Mouse (Mus musculus) testis, postnatal 10 days (tissue): ENCODE measurements at regions not wholly inside any gene's neighbourhood (a gene's known extent, or its start where the extent isn't known, plus 50 kb on each side); places are given as distances from the start of the nearest gene placed in this dataset.
A peak's percentile ranks its signal among the peaks of the same experiment; 100 is the strongest.
"Not testable (repeated sequence)": the region's sequence is repeated elsewhere in the genome, so short reads cannot be mapped to it uniquely, and the experiment has no call there.

ENCODE experiments used
- DNase-seq: peaks from one replicate; pipeline ENCODE4 v3.0.0; 2021; ENCODE audit warnings: low spot score

DNA sequence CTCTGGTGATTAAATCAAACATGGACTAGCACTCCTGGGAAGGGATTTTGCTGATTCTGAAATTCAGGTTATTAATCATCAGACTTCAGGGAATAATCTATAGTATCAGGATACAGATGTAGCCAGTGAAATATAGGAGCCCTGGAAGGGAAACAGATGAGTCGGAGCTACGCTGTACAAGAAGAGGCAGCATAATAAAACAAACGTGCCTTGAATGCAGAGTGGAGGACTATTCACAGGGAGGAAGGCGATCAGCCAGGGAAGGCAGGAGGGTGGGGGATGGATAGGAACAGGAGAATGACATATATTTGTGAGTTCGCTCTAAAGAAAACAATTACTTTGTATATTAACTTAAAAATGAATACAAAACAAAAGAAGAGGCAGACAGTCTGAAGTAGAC is 286.6 kb upstream of the Got2 start:
- DNase-seq: no peak

DNA sequence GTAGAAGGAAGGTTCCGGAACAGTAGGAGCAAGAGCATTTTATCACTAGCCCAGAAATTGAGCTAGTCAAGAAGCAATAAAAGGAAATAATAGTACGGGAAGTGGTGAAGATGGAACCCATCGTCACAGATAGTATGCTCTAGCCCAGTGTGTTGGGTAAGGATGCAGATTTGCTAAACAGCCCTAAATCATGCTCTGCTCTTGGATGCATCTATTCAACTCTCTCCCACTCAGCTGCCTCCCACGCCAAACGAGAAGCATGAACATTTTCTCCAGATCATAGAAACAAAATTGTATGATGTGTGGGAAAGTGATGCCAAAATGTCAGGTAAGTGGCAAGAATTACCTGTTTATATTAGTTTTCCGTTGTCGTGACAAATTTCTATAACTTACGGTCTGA is 276.6 kb upstream of the Got2 start:
- DNase-seq: no peak

DNA sequence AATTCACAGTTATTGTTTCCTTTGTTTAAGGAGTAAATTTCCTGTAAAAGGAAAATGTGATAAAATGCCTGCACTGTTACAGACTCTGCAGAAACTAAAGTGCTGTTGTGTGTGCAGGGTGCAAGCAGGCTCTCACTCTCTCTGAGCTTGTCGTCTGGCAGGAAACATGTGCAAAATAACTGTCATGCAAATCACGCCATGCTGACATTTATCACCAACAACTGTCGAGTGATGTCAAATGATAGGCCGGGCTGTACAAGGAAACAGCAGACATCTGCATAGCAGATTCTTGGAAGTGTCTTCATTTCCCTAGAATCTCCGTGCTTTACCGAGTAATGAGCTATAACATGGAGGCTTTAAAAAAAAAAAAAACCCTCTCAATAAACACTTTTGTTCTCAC is 271.6 kb upstream of the Got2 start:
- no peak for DNase-seq

DNA sequence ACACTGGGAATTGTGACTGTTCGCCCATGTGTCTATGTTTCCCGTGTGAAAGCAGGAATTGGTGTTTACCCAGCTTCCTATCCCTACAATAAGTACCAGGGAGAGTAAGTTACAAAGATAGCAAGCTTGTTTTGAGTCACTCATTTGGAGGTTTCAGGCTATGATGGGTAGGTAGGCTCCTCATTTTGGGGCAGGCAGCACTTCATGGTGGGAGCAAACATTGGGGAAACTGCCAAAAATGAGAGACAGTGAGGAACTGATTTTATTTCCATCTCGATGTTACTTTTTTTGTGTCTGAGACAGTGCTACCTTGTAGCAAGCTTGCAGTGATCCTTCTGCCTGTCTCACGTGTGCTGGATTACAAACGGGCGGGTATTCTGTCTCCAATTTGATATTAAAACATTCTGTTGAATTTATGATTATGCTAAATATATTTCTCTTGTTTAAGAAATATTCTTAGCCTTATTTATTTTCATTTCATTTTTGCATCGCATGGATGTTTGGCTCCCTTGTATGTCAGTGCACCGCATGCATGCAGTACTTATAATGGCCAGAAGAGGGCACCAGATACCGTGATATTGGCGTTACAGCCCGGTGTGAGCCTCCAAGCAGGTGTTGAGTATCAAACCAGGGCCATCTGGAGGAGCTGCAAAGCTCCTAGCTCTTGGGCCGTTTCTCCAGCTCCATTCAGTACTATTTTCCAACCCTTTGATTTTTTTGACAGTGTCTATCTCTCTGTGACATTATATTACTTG is 264.3 kb upstream of the Got2 start:
- peak; percentile 81 for DNase-seq

DNA sequence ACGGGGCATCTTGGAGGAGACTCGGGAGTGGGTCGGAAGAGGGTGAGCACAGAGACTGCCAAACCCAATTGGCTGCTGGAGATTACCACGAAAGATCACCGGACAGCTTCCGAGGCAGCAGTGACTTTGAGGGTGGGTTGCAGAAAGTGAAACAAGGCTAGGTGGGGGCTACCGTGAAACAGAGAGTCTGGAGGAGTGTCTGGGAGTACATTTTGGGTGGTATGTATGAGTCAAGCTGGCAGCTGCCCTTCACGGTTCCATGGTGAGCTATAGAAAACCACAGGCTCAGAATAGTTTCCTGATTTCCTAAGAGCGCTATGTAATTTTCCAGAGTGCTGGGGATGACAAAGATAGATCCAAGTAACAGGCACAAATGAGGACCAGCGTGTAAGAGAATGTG is 263.7 kb upstream of the Got2 start:
- DNase-seq: no peak

DNA sequence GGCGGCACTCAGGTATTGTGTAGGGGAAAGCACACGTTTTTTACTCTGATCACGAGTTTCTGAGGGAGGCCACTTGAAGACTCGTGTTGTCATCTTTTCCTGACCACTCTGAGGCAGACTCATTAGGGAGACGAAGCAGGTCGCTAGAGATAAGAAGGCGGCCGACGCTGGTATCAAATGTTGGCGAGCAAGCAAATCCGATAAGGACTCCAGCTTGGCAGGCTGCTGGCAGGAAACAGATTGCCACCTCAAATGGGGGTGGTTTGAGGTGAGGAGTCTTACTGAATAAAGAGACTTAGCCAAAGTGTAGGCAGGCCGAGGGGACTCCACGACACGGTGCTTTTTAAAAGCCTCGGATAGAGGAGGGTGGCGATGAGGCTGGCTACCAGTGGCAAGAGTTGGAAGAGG is 262.7 kb upstream of the Got2 start:
- DNase-seq: no peak

DNA sequence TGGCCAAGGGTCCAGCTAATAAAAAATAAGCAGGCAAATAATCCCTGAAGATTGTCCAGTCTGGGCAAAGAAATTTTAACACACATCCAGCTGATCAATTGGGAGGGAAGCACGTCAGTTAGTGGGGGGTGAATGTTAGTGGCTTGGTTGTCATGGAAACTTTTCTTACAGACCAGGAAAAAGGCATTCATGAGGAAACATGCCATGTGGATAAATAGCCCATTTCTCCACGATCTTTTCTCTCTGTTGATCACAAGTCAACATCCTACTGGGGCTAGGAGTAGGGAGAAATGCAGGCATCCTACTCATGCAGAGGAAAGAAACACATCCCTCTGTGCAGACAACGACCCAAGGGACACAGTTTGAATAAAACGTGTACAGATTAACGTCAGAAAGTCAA is 243.8 kb upstream of the Got2 start:
- DNase-seq: no peak

DNA sequence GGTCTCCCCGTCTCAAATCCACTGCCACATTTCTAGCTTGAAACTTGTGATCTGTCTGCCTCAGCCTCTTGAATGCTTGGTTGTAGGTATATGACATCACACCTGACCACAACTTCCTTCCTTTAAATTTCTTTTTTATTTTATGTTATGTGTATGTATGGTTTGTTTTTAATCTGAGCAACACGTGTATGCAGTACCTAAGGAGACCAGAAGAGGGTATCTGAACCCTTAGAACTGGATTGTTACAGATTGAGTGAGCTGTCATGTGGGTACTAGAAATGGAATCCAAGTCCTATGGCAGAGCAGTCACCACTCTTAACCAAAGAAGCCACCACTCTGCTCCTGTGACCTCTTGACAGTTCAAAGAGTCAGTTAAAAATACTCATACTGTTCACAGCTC is 240.0 kb upstream of the Got2 start:
- DNase-seq: no peak

DNA sequence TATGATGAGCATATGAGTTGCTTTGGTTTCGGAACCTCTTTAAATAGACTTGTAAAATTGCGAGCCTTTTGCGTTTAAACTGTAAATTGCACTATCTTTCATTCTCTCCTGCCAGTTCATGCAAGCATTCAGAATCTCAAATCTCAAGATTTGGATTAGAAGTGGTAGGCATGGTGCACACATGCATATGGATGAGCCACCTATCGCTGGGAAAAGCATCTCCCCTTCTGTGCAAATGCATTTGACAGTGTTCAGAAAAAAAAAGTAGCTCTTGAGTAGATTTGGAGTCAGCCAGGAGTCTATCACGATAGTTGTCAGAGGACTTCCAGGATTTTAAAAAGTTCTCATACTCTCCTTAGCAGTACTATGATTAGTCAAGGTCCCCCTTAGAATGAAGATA is 212.5 kb upstream of the Got2 start:
- no peak for DNase-seq

DNA sequence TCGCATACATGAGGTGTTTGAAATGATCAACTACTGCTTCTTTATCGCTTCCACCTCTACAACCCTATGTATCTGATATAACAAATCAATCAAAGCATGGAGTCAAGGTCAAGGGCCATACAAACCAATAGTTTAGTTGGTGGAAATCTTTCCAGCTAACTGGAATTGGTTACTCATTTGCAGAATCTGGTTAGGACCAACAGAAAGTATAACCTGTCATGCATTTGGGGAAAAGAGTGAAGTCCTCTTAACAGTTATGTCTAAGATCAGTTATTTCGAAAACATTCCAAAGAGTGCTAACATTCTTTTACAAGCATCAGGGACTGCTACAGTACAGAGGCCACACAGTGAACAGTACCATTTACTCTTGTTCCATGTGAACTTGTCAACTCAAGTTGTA is 204.6 kb upstream of the Got2 start:
- no peak for DNase-seq

DNA sequence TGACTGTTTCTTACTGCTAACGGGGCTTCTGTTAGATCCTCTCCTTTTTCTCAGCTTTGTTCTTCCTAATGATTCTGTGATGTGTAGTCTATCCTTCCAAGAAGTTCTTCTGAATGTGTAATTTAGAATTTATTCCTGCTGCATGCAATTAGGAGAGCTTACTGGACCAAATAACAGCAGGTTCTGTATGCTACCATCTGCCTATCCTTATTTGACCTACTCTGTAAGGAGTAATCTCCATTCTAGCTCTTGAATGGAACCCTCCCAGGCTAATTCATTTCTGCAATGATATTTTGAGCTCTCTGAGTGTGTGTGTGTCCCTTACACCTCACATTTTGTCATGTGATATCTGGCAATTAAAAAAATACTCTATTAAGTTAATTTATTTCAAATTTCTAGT is 201.9 kb upstream of the Got2 start:
- DNase-seq: no peak

DNA sequence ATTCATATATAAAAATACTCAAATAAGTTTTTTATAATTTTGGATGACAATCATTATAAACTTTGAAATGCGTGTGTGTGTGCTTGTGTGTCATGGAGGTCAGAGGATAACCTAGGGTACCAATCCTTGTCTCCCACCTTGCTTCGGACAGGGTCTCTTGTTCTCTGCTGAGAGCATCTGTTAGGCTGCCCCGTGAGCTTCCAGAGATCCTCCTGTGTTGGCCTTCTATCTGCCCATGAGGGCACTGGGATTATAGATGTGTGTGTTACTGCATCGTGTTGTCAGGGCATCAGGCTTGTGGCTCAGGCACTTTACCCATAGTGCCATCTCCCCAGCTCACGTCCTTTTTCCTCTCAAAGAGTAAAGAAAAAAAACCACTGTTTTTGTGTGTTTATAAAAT is 180.0 kb upstream of the Got2 start:
- DNase-seq: no peak

DNA sequence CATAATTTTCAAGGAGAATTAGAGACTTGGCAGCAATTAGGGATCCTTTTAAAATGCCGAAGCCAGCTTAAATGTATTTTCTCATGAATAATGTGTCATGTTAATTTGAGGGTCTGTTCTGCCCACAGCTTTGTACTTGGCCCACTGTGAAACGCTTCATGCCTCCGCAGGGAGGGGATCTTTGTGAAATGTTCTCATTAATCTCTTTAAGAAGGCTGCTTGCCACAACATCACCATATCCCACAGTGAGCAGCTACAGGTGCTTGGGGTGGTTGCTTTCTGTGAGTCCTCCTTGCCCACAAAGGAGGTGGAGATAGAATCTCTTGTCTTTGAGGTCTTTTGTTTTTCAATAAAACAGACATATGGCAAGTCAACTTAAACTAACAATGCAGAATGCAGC is 159.3 kb upstream of the Got2 start:
- no peak for DNase-seq

DNA sequence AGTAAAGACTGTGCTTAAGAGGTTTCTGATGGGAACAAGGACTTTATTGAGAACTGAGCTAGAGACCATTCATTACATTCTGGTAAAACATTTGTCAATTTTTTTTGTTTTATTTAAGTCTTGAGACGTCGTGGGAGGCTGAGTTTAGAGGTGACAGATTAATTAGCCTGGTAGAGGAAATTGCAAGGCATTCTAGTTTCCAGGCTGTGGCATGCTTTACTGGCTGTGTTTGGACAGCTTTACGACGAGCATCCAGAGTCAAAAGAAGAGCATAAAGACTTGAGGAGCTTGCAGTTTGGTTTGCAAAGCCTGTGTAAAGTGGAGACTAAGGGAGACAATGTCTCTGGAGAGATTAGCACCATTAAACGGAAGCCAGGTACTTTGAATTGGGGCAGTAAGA is 154.0 kb upstream of the Got2 start:
- DNase-seq: no peak

DNA sequence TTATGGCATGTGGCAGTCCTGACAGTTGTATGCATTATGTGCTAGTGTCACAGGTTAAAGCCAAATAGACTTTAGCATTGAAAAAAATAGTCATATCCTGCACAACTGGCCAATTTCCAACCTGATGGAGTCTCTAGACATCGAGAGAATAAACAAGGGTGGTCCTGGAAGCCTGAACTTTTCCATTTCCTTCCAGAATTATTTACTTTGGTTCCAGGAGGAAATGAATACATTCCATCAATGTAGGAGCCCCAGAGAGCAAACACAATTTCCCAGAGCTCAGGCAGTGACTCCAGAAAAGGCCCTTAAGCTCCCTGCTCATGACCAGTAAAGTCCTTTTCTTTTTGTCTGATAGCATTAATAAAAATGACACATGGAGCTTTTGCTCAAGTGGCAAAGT is 151.9 kb upstream of the Got2 start:
- no peak for DNase-seq

DNA sequence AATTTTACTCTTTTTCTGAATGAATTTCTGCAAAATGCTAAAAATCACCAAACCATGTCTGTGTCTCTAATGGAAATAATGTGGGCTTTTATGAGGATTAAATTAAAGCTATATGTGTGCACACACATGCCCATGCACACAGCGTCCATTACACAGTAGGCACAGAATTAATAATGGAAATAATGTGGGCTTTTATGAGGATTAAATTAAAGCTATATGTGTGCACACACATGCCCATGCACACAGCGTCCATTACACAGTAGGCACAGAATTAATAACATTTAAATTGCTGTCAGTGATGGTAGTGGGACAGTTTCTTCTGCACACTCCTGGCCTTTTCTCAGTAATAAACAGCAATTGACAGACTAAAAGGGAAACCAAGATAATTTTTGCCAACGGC is 130.4 kb upstream of the Got2 start:
- not testable (repeated sequence) for DNase-seq

DNA sequence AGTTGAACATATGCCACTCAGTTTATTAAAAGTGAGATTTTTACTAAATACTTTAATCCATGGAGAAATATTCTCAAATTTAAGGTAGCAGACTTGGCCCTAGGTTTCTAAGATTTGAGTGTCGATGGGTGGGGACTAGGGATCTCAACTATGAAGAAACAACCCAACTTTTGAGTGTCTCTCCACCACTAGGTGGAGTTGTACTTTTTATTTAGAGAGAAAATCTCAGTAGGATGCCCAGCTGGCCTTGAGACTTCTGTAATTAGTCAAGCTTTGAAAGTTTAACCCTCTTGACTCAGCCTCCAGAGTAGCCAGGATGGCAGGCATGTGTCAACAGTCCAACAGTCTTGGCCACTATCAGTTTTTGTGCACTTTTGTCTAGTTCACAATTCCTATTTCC is 123.7 kb upstream of the Got2 start:
- DNase-seq: no peak

DNA sequence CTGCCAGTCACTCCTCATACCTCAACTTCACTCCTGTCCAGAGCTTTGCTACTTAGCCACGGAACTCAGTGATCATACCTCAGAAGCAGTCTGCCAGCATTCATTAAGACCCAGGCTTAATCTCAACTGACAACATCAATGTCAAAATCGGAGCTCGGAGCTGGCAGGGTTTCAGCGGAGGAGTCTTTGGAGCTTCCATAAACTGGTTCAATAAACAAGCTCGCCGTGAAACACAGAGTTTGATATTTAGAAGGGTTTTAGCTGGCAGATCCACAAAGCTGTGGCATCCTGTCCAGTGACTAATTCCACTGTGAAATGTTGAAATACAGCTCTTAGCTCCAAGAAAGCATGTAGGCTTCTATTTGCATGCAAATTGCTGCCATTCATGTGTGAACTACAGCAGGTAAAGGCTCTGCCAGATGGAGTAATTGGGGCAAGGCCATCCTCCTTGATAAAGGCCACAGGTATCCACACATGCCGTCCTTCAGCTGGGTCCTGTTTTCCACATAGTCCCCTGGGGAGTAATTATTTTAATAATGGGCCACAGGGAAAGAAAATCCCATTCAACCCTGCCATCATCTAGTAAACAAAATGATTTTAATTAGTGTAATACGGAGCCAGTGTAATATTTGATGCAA is 103.6 kb upstream of the Got2 start:
- DNase-seq: no peak

DNA sequence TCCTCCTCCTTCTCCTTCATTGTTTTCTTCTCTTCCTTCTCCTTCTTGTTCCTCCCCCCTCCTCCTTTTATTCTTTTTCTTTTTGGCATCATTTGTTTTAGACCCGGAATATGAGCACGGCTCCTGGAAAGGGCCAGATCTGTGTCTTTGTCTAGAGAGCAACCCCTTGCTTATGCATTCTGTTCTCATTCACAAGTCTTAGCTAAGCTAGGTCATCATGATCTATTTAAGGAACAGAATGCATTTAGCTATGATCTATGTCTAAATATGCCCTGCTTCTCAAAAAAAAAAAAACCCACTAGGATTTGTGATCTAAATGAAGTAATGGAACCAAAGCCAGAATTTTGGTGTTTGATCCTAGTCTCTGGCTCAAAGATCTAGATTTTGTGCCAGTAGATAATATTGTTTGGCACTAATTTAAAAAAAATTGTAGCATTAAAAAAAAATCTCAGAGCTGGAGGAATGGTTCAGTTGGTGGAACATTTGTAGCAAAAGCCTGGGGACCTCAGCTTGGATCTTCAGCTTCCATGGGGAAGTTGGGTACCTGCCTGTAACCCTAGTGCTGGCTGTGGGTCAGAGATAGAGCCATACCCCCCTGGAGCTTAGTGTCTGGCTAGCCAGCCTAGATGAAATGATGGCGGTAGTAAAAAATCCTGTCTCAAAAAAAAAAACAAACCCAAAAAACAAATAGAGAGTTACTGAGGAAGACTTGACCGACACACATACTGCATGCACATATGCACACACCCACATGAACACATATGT is 100.5 kb upstream of the Got2 start:
- DNase-seq: no peak

DNA sequence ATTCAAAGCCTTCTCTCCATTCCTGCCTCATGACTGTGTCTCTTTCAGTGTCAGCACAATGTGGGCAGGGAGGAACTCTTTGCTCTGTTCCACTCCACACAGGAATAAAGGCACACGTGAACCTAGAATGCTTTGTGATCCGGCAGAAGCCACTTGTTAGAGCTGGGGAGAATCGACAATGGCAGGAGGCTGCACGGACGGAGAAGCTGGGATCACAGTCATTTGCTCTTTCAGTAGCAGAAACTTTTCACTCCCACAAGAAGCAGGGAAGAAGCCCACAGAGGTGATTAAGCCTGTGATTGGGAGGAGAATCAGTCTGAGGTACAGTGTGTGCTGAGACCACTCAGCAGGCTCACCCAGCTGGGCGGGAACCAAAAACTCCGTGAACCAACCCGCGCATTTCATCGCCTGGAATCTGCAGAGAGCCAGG is 98.7 kb upstream of the Got2 start:
- DNase-seq: no peak

DNA sequence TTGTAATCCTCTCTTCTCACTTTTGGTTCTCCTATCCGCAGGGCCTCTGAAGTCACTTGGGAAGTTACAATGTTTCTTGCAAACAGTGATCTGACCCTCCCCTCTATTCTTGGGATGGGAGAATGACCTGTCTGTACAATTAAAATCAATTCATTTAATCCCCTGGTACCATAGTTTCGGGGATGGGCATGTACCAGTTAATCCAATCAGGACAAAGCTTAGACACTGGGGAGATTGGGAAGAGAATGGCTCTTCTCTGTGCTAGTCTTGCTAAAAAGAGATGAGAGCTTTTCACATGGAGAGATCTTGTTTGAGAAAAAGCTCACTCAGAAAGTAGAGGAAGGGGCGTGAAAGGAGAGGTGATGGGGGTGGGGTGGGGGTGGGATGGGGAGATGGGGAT is 98.1 kb upstream of the Got2 start:
- no peak for DNase-seq

DNA sequence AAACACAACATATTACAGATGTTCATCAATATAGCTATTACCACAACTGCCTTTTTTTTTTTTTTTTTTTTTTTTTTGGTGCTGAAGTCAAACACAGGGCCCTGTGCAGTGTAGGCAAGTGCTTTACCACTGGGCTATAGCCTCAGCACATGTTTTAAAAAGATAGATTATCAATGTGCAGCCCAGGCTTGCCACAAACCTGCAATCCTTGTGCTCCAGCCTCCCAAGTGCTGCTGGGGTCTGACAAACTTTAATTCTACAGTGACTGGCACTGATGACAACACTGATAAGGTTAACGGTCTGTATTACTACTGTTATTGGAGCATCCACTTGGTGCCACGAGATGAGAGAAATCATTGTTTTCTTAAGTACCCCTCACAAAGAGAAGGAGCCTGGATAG is 95.3 kb upstream of the Got2 start:
- no peak for DNase-seq

DNA sequence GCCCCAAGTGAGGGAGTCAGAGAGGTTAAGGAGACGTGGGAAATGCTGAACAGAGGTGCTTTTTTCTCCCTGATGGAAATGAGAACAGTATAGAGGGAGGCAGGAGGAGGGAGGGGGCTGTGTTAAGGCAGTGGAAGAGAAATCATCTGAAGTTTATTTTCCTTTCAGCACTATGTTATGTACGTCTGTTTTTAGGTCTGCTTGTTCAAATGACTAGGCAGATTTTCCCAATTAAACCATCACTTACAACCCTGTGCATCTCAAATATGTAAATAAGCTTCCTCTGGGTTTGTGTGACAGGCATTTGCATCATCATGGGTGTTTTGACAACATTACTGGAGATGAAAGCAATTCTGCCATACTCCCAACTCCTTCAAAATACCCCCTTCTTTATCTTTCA is 92.1 kb upstream of the Got2 start:
- no peak for DNase-seq
